Mouse (Mus musculus) adrenal gland, adult (tissue): ENCODE results near the gene Fndc8.
A peak's percentile ranks its signal among the peaks of the same experiment; 100 is the strongest.
"Not testable (repeated sequence)": the region's sequence is repeated elsewhere in the genome, so short reads cannot be mapped to it uniquely, and the experiment has no call there.

Experiments
- DNase-seq, 2 experiments: peaks; one replicate each; pipeline ENCODE4 v3.0.0; 2022 to 2023; ENCODE audit warnings: low spot score in 1 of 2; ENCODE audit not compliant: inconsistent age in 2 of 2

Fndc8 gene

DNA sequence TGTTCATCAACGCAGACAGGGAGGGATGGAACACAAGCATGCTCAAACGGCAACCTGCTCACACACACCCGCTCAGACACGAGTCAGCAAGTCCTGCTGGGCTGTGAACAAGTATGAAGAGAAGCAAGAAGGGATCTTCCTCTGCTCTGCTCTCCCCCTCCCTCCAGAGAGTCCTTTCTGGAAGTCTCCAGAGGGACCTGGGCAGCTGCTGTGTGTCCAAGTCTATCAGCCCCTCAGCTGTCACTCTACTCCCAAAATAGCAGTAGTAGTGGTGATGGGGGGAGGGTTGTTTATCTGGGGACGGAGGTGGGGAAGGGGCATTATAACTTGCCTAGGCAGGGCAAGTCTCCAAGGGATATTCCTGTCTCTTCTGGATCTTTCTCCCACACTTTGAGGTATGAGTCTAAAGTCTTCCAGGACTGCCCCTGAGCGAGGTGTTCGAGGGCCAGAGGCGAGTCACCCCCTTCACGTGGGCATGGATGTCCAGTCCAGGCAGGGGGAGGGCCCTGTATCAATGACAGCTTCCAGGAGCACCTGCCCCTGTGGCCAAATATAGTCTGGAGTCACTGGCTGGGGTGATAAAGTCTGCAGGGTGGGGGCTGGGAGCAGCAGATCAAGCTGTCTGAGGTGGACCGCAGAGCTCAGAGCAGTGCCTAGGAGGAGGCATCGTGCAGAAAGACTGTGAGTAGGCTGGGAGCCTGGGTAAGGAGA lies 18.9 kb downstream of the Fndc8 start:
- no peak for DNase-seq

DNA sequence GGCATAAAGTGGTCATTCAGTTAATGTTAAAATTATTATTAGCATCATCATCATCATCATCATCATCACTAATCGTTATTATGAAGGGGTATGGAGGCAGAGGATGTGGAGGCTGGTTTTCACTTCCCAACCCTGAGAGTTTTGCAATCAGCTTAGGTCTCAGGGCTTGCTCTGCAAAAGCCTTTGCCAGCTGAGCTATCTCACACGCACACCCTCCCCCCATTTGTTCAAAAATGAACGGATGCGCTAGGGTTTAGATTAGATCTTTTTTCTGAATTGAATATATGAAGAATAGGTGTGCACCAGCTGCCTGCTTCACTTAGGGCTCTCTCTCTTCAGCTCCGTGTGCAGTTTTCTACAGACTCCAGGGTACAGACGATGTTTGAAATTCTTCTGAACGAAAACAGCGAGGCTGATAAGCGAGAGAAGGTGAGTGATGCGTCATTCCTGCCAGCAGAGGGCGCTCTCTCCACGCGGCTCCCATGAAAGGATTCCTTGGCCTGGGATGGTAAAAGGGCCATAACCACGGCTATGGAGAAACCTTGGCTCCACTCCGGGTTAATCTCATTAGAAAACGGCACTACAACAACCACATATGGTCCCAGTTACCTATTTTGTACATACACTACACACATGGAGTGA lies 22.9 kb downstream of the Fndc8 start:
- DNase-seq, result peak; percentile 63 to 91

DNA sequence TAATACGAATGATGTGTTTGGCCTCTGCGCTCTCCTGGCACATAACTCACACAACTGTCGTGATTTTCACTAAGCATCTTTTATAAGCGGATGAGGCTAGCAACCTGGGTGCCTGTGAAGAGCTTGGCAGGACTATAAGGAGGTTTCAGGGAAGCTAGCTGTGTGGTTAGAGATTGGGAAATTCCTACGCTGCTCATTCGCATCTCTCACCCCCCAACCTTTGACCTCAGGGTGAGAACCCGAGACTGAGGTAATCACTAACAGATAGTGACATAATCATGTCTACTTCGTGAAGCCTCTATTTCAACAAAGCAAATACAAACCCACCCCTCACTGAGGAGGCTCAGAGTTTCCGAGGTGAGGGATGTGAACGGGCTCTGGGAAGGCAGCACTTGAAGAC lies 28.8 kb downstream of the Fndc8 start:
- no peak for DNase-seq

DNA sequence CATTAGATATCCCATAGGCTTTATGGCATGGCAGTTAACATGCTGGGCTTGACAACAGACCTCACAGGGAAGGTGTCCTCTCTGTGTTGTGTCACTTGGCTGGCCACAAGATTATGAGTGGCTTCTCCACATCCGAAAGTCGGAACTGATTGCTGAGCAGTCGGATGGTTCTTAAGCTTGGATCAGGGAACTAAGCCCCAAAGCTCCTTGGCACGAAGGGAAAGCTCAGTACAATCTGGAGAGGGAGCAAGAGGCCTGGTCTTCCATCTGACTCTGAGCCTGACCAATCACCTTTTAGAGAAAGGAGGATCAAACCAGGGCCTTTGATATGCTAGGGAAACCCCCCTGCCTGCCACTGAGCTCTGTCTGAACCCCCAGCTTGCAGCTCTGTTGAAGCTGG lies 29.8 kb downstream of the Fndc8 start:
- DNase-seq, result no peak

DNA sequence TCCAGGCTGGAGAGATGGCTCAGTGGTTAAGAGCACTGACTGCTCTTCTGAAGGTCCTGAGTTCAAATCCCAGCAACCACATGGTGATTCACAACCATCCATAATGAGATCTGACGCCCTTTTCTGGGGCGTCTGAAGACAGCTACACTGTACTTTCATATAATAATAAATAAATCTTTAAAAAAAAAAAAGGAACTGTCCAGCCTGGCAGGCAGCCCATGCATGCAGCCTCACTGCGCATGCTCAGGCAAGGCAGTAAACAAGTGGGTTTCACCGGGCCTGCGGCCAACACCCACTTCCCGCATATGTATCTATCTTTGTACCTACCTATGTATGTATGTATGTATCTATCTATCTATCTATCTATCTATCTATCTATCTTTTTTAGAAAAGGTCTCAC lies 32.0 kb downstream of the Fndc8 start:
- not testable (repeated sequence) for DNase-seq

DNA sequence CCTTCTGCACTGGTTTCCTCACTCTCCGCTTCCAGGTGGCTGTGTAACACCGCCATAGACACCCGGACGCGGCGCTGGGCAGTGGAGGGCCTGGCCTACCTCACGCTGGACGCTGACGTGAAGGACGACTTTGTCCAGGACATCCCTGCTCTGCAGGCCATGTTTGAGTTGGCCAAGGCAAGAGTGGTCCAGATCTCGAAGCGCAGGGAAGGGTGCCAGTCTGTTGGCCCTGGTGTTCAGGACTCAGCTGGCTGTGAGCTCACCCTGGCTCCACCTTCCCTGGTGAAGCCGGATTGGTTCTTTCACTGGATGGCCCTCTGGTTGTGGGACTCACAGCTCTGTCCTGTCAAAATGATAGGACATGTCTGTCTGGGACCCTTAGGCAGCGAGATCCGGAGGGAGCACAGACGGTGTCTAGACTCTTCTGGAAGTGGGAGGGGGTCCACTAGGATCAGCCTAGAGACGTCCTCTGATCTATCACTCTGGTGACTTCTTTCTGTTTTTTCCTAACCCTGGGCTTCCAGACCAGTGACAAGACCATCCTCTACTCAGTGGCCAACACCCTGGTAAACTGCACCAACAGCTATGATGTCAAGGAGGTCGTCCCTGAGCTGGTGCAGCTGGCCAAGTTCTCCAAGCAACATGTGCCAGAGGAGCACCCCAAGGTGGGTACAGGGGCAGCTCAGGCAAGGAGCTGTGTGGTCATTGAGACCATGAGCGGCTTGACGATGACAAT lies 37.1 kb downstream of the Fndc8 start:
- no peak for DNase-seq

DNA sequence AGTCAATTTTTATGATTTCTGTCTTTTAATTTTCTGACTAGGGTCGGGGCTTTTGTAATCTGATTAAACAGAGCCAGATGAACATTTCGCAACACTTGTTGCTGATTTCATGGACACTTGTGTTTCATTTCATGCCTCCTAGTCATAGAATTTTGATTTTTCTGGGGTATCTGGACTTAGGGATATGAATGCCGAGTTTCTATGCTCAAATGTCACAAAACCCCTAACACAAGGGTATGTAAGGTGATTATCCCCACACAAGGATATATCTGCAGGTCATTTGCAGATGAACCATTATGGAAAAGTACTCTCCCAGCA lies 37.7 kb downstream of the Fndc8 start:
- peak in 1 of 2 experiments; percentile 55 for DNase-seq

DNA sequence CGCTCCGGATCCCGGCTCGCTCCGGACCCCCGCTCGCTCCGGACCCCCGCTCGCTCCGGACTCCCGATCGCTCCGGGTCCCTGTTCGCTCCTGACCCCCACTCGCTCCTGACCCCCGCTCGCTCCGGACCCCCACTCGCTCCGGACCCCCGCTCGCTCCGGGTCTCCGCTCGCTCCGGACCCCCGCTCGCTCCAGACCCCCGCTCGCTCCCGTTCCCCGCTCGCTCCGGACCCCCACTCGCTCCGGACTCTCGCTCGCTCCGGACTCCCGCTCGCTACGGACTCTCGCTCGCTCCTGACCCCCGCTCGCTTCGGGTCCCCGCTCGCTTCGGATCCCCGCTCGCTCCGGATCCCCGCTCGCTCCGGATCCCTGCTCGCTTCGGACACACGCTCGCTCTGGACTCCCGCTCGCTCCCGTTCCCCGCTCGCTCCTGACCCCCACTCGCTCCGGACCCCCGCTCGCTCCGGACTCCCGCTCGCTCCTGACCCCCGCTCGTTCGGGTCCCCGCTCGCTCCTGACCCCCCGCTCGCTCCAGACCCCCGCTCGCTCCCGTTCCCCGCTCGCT lies 38.5 kb downstream of the Fndc8 start:
- DNase-seq, result not testable (repeated sequence)

DNA sequence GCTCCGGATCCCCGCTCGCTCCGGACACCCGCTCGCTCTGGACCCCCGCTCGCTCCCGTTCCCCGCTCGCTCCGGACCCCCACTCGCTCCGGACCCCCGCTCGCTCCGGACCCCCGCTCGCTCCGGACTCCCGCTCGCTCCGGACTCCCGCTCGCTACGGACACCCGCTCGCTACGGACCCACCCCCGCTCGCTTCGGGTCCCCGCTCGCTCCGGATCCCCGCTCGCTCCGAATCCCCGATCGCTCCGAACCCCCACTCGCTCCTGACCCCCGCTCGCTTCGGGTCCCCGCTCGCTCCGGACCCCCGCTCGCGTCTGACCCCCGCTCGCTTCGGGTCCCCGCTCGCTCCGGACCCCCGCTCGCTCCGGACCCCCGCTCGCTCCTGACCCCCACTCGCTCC lies 39.2 kb downstream of the Fndc8 start:
- not testable (repeated sequence) for DNase-seq

DNA sequence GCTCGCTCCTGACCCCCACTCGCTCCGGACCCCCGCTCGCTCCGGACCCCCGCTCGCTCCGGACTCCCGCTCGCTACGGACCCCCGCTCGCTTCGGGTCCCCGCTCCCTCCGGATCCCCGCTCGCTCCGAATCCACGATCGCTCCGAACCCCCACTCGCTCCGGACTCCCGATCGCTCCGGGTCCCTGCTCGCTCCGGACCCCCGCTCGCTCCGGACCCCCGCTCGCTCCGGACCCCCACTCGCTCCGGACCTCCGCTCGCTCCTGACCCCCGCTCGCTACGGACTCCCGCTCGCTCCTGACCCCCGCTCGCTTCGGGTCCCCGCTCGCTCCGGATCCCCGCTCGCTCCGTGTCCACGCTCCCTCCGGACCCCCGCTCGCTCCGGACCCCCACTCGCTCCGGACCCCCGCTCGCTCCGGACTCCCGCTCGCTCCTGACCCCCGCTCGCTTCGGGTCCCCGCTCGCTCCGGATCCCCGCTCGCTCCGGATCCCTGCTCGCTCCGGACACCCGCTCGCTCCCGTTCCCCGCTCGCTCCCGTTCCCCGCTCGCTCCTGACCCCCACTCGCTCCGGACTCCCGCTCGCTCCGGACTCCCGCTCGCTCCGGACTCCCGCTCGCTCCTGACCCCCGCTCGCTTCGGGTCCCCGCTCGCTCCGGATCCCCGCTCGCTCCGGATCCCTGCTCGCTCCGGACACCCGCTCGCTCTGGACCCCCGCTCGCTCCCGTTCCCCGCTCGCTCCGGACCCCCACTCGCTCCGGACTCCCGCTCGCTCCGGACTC lies 39.9 kb downstream of the Fndc8 start:
- DNase-seq, result not testable (repeated sequence)

DNA sequence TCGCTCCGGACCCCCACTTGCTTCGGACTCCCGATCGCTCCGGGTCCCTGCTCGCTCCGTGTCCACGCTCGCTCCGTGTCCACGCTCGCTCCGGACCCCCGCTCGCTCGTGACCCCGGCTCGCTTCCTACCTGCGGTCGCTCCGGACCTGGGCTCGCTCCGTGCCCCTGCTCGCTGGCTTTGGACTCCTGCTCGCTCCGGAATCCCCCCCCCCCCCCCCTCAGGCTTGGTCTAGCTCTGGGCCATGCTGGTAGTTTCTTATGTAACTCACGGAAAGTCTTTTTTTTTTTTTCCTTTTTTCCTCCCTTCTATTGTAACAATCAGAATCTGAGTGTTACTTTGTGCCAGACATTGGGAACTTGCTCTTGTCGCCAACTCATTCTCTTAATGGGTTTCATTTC lies 41.3 kb downstream of the Fndc8 start:
- no peak for DNase-seq

DNA sequence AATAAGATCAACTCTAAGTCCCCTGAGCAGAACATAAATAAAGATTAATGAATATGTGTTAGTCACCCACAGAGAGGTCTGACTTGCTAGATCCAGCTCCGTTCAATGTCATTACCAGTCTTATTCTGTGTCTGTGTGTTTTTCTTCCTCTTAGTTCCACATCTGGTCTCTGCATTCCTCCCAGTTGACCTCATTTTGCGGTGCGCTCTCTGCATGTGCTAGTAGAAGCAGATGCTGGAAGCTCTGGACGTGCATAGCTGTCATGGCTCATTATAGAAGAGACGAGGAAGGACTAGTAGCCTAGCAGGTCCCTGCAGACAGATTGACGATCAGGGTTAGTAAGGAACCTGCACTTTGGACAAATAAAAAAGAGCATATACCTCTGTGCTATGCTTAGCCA lies 51.4 kb downstream of the Fndc8 start:
- DNase-seq, result no peak

DNA sequence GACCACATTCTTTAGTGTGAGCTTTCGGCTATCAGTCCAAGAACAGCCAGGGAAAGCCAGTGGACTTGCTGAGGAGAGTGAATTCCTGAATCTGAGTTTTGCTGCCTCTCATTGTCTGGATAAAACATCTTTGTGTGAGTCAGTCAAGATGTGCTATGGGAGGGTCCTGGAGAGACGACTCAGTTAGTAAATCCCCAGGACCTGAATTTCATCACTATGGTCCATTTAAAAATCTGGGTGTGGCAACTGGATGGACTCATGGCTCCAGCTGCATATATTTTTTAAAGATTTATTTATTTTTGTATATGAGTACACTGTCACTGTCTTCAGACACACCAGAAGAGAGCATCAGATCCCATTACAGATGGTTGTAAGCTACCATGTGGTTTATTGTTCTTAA lies 53.7 kb downstream of the Fndc8 start:
- DNase-seq, result no peak

DNA sequence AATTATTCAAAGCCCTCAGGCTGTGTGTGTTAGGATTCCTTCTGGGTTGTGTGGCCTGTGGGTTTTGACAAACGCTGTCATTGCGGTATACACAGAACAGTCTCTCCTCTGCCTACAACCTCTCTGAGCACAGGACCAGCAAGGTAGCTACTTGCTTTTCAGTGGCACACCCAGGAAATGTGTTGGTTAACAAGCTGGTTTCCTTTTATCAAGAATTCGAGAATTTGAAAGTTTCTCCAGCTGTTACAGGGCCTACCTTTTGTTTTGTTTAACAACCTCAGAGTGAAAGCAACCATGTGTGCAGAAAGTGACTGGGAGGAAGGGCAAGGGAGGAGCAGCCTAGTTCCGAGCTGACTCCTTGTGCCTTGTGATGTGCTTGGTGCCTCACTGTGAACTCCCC lies 55.5 kb downstream of the Fndc8 start:
- DNase-seq, result no peak

DNA sequence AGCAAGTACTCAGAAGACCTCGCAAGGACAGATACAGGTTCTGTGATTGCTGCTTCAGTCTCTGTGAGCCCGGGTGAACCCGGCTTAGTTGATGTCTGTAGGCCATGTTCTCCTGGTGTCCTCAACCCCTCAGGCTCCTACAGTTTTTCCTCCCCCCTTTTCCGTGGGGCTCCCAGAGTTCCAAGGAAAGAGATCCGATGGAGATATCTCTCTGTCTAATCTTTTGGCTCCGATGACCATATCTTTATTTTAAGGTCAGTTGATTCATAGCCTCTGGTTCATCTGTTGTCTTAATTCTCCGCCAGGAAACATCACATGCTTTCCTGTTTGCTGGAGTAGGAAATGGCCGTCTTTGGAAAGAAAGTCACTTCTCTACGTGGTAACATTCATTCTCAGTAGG lies 57.1 kb downstream of the Fndc8 start:
- peak; percentile 13 to 69 for DNase-seq
